Mouse (Mus musculus) midbrain, embryonic 15.5 days (tissue): ENCODE measurements around the gene Erich6. TPM values are rescaled to one million over a fixed set of nuclear protein-coding genes. Genes with fewer than 3 reads are reported as not detected.

Source experiments
- ATAC-seq: fragments of 200-750 bp; cut with Nextera tagmentation; replicated peaks from 2 replicates; pipeline ENCODE4 v1.8.0; 2017; ENCODE audit warnings: moderate TSS enrichment
- H3K27ac ChIP-seq: fragments of 300-500 bp; sonication (generic); 2 replicates; pipeline ENCODE4 v1.5.1; 2015; ENCODE audit warnings: mild to moderate bottlenecking, inconsistent platforms
- H3K27me3 ChIP-seq: fragments of 300-500 bp; sonication (generic); replicated peaks from 2 replicates; pipeline ENCODE4 v1.6.1; 2015; ENCODE audit warnings: inconsistent platforms
- H3K36me3 ChIP-seq: fragments of 300-500 bp; sonication (generic); replicated peaks from 2 replicates; pipeline ENCODE4 v1.6.1; 2015; ENCODE audit warnings: inconsistent platforms
- H3K4me1 ChIP-seq: fragments of 300-500 bp; sonication (generic); 2 replicates; pipeline ENCODE4 v1.6.1; 2015; ENCODE audit warnings: inconsistent platforms
- H3K4me2 ChIP-seq: fragments of 300-500 bp; sonication (generic); 2 replicates; pipeline ENCODE4 v1.6.1; 2015; ENCODE audit warnings: inconsistent platforms, mild to moderate bottlenecking, moderate library complexity
- H3K4me3 ChIP-seq: fragments of 300-500 bp; sonication (generic); 2 replicates; pipeline ENCODE4 v1.5.1; 2015; ENCODE audit warnings: mild to moderate bottlenecking, inconsistent platforms
- H3K9ac ChIP-seq: fragments of 300-500 bp; sonication (generic); 2 replicates; pipeline ENCODE4 v1.6.1; 2015; ENCODE audit warnings: mild to moderate bottlenecking, inconsistent platforms
- H3K9me3 ChIP-seq: fragments of 300-500 bp; sonication (generic); 2 replicates; pipeline ENCODE4 v1.6.1; 2016; ENCODE audit warnings: inconsistent platforms
- WGBS: fragments of 180-500 bp; shearing (Covaris S2); methylation state at CpG from one replicate; pipeline ENCODE4 v1.1.7; 2015; ENCODE audit warnings: mixed read lengths; 5-methylcytosine and 5-hydroxymethylcytosine counted together
- polyA plus RNA-seq: library from polyadenylated mRNA; unstranded; fragments of >200 nt; fragmentation: Nextera tagmentation; extraction: Ambion mirVana; gene quantifications from 2 replicates; pipeline ENCODE4 v1.2.1, GENCODE M21; 2015

Erich6 gene
- polyA plus RNA-seq, 1 experiment from 2014 or later: 0.30 TPM

GRCm38 (mm10) chr3:58576137-58577066, 60.6 kb downstream of the Erich6 start, which contains the start of gene Selenot:
Gene Selenot (plus strand): TSS chr3:58576636.
- H3K36me3 ChIP-seq: no peaks in the 10 kb centered on the region
- H3K27me3 ChIP-seq: no peaks in the 10 kb centered on the region
- no peaks in the 10 kb centered on the region for H3K9me3 ChIP-seq
- peak within 1 kb of the TSS; percentile 55 for H3K4me2 ChIP-seq
- H3K4me1 ChIP-seq: peaks cover 17% of the 10 kb centered on the region
- peak within 1 kb of the TSS; percentile 84 for H3K4me3 ChIP-seq
- ATAC-seq: peak; percentile 96
- WGBS: 1% methylated on average over 59 of the region's 59 CpGs
- H3K27ac ChIP-seq: peak within 1 kb of the TSS; percentile 99
- H3K9ac ChIP-seq: peak within 1 kb of the TSS; percentile 99

- Histone ChIP-seq H3K9me3 (no peaks in the 10 kb centered on the region), H3K36me3 (no peaks in the 10 kb centered on the region), H3K9ac (no peak overlapping the region), H3K4me1 (no peaks in the 10 kb centered on the region), H3K4me3 (no peak overlapping the region), H3K27ac (no peak overlapping the region), H3K4me2 (no peak overlapping the region), H3K27me3 (no peaks in the 10 kb centered on the region)
- no peak for ATAC-seq
- WGBS: 91% methylated on average over 3 of the region's 3 CpGs
Observed at GRCm38 (mm10) chr3:58570821-58571220, 66.2 kb downstream of the Erich6 start.

Other genes starting within 250 kb of the Erich6 start
- gene Tsc22d2, start 222.5 kb downstream of the Erich6 start, polyA plus RNA-seq: 9.5 and 9.6 TPM in 2 replicates
- 33.5 and 34.6 TPM in 2 replicates for gene Eif2a, start 111.4 kb downstream of the Erich6 start, polyA plus RNA-seq
- 52.3 and 53.8 TPM in 2 replicates for gene Serp1, start 111.3 kb downstream of the Erich6 start, polyA plus RNA-seq
- 20.7 and 22.4 TPM in 2 replicates for gene Selenot, start 60.6 kb downstream of the Erich6 start, polyA plus RNA-seq
- gene Siah2, start 55.2 kb upstream of the Erich6 start, polyA plus RNA-seq: 9.9 and 10.2 TPM in 2 replicates
- gene Mindy4b-ps, start 185.1 kb upstream of the Erich6 start, polyA plus RNA-seq: 0.08 and 0.14 TPM in 2 replicates
- gene Clrn1, start 248.1 kb upstream of the Erich6 start, polyA plus RNA-seq: 0.34 and 0.56 TPM in 2 replicates